Mouse (Mus musculus): ENCODE data around the gene Slc7a1.

DNA sequence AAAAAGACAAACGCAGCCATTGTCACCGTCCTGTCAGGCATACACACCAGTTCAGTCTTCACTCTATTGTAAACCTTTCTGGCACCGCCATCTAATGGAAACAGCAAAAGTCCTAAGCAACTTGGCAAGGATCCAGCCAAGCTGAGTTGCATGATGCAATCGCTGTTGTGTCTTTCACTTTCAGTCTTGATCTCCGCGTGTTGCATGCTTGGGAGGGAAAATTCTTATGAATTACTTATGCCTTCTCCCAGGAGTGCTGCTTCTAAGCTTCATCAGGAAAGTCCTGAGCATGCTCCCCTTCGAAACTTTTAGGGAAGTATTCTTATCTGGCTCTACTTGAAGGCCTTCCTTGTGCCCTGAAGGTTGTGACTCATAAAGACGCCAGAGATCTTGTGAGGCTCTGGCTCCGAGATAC, 19.4 kb upstream of the Slc7a1 start:
- TF ChIP-seq CHD2 (IDR thresholded peaks at IDR 0.05; ENCODE audit: low read length): no peak
- peak in 1 of 2 experiments; percentile 28; a peak in 1 of 4 replicates for TF ChIP-seq POLR2A (IDR thresholded peaks at IDR 0.05; ENCODE audit: control insufficient read depth in 1 of 2, insufficient read depth in 1 of 2, low read depth in 1 of 2, low read length in 2 of 2, poor library complexity in 1 of 2)
- peak in 1 of 3 experiments; percentile 10; a peak in 1 of 6 replicates for TF ChIP-seq CTCF (IDR thresholded peaks at IDR 0.05 in 2 of 3, conservative IDR thresholded peaks at IDR 0.05 in 1 of 3; ENCODE audit: control insufficient read depth in 1 of 3, insufficient read depth in 1 of 3, low read depth in 2 of 3, low read length in 3 of 3, poor library complexity in 1 of 3, severe bottlenecking in 1 of 3)
- 0 out of 2 replicates have a peak, but pooled peaks have one; percentile 10 for TF ChIP-seq ELF1 (IDR thresholded peaks at IDR 0.05; ENCODE audit: low read depth, low read length)
- no peak for TF ChIP-seq ZC3H11A (IDR thresholded peaks at IDR 0.05; ENCODE audit: low read depth, low read length)
- TF ChIP-seq TBP (IDR thresholded peaks at IDR 0.05; ENCODE audit: low read depth, low read length): 0 out of 2 replicates have a peak, but pooled peaks have one; percentile 17
- TF ChIP-seq MYC (IDR thresholded peaks at IDR 0.05; ENCODE audit: low read depth, low read length): peak; percentile 96
- TF ChIP-seq GATA1 (IDR thresholded peaks at IDR 0.05; ENCODE audit: low read depth, low read length): peak; percentile 89
- no peak for TF ChIP-seq MAFK (IDR thresholded peaks at IDR 0.05; ENCODE audit: borderline replicate concordance, low read depth, low read length)
- no peak; the same call in 1 of the 2 replicates for TF ChIP-seq KAT2A (conservative IDR thresholded peaks at IDR 0.05; ENCODE audit: low read depth, low read length)

All from MEL (cell line).